Mouse (Mus musculus) liver, embryonic 13.5 days (tissue): ENCODE data around the gene Pcx. TPM values are rescaled to one million over a fixed set of nuclear protein-coding genes. Genes with fewer than 3 reads are reported as not detected.
A peak's percentile ranks its signal among the peaks of the same experiment; 100 is the strongest.

ENCODE experiments used
- ATAC-seq: fragments of 200-750 bp; cut with Nextera tagmentation; 2 replicates; pipeline ENCODE4 v1.8.0; 2017; ENCODE audit warnings: low read depth, mild to moderate bottlenecking, moderate number of reproducible peaks, moderate library complexity
- DNase-seq: peaks from one replicate; pipeline ENCODE4 v3.0.0; 2022
- H3K27ac ChIP-seq: fragments of 300-500 bp; sonication (generic); 2 replicates; pipeline ENCODE4 v1.5.1; 2015; ENCODE audit warnings: moderate library complexity, mild to moderate bottlenecking, inconsistent platforms
- H3K27me3 ChIP-seq: fragments of 300-500 bp; sonication (generic); 2 replicates; pipeline ENCODE4 v1.6.1; 2015; ENCODE audit warnings: mild to moderate bottlenecking, inconsistent platforms
- H3K36me3 ChIP-seq: fragments of 300-500 bp; sonication (generic); 2 replicates; pipeline ENCODE4 v1.6.1; 2015; ENCODE audit warnings: mild to moderate bottlenecking, inconsistent platforms
- H3K4me1 ChIP-seq: fragments of 300-500 bp; sonication (generic); replicated peaks from 2 replicates; pipeline ENCODE4 v1.6.1; 2015; ENCODE audit warnings: inconsistent platforms
- H3K4me2 ChIP-seq: fragments of 300-500 bp; sonication (generic); 2 replicates; pipeline ENCODE4 v1.6.1; 2015; ENCODE audit warnings: inconsistent platforms, mild to moderate bottlenecking, moderate library complexity
- H3K4me3 ChIP-seq: fragments of 300-500 bp; sonication (generic); replicated peaks from 2 replicates; pipeline ENCODE4 v1.5.1; 2015; ENCODE audit warnings: mild to moderate bottlenecking, inconsistent platforms
- H3K9ac ChIP-seq: fragments of 300-500 bp; sonication (generic); 2 replicates; pipeline ENCODE4 v1.6.1; 2015; ENCODE audit warnings: mild to moderate bottlenecking, inconsistent platforms
- H3K9me3 ChIP-seq: fragments of 300-500 bp; sonication (generic); replicated peaks from 2 replicates; pipeline ENCODE4 v1.6.1; 2016; ENCODE audit warnings: inconsistent platforms
- WGBS: fragments of 180-500 bp; shearing (Covaris S2); methylation state at CpG from one replicate; pipeline ENCODE4 v1.1.7; 2015; ENCODE audit not compliant: insufficient replicate concordance; 5-methylcytosine and 5-hydroxymethylcytosine counted together
- polyA plus RNA-seq: library from polyadenylated mRNA; unstranded; fragments of >200 nt; fragmentation: Nextera tagmentation; extraction: Ambion mirVana; gene quantifications from 2 replicates; pipeline ENCODE4 v1.2.1, GENCODE M21; 2015

Gene Pcx
- polyA plus RNA-seq, 1 experiment from 2014 or later: 31.4 TPM

- Histone ChIP-seq H3K27ac (no peak overlapping the region), H3K4me2 (no peak overlapping the region), H3K4me1 (peaks cover 8% of the 10 kb centered on the region; the same call in 1 of the 2 replicates), H3K9me3 (no peaks in the 10 kb centered on the region), H3K36me3 (no peaks in the 10 kb centered on the region), H3K4me3 (no peak overlapping the region), H3K9ac (no peak overlapping the region), H3K27me3 (0 out of 2 replicates have a peak, but pooled peaks cover 7% of the 10 kb centered on the region)
- DNase-seq (no peak), ATAC-seq (no peak)
- WGBS: 44% methylated on average over 3 of the region's 3 CpGs
Measured at GRCm38 (mm10) chr19:4588430-4588829, 78.2 kb downstream of the Pcx start.

GRCm38 (mm10) chr19:4589081-4589480 is 78.8 kb downstream of the Pcx start:
- no peaks in the 10 kb centered on the region for H3K9me3 ChIP-seq
- no peak overlapping the region for H3K9ac ChIP-seq
- H3K4me3 ChIP-seq: no peak overlapping the region
- H3K27ac ChIP-seq: no peak overlapping the region
- H3K27me3 ChIP-seq: 0 out of 2 replicates have a peak, but pooled peaks cover 7% of the 10 kb centered on the region
- H3K36me3 ChIP-seq: no peaks in the 10 kb centered on the region
- no peak overlapping the region for H3K4me2 ChIP-seq
- DNase-seq (no peak), ATAC-seq (no peak)
- peaks cover 8% of the 10 kb centered on the region; the same call in 1 of the 2 replicates for H3K4me1 ChIP-seq
- WGBS: 52% methylated on average over 1 of the region's 1 CpGs

- no peak overlapping the region for H3K27ac ChIP-seq
- peaks cover 8% of the 10 kb centered on the region; the same call in 1 of the 2 replicates for H3K4me1 ChIP-seq
- H3K9me3 ChIP-seq: no peaks in the 10 kb centered on the region
- 82% methylated on average over 3 of the region's 3 CpGs for WGBS
- no peak overlapping the region for H3K9ac ChIP-seq
- H3K36me3 ChIP-seq: no peaks in the 10 kb centered on the region
- no peak overlapping the region for H3K4me3 ChIP-seq
- 0 out of 2 replicates have a peak, but pooled peaks cover 7% of the 10 kb centered on the region for H3K27me3 ChIP-seq
- no peak overlapping the region for H3K4me2 ChIP-seq
- DNase-seq (no peak), ATAC-seq (no peak)
Measured at GRCm38 (mm10) chr19:4590025-4590424, 79.8 kb downstream of the Pcx start.

GRCm38 (mm10) chr19:4593792-4594522 is 83.7 kb downstream of the Pcx start:
- H3K36me3 ChIP-seq: no peaks in the 10 kb centered on the region
- ATAC-seq (peak; percentile 64; the same call in 1 of the 2 replicates), DNase-seq (no peak)

GRCm38 (mm10) chr19:4596071-4596470 is 85.8 kb downstream of the Pcx start:
- Histone ChIP-seq H3K4me3 (no peak overlapping the region), H3K27ac (no peak overlapping the region), H3K4me1 (peaks cover 7% of the 10 kb centered on the region; the same call in 1 of the 2 replicates), H3K27me3 (no peaks in the 10 kb centered on the region), H3K9ac (no peak overlapping the region), H3K4me2 (no peak overlapping the region), H3K36me3 (no peaks in the 10 kb centered on the region), H3K9me3 (no peaks in the 10 kb centered on the region)
- DNase-seq: no peak
- ATAC-seq: no peak
- WGBS: 53% methylated on average over 2 of the region's 2 CpGs

More at GRCm38 (mm10) chr19:4593792-4594522, 83.7 kb downstream of the Pcx start:
- Histone ChIP-seq H3K4me2 (no peak overlapping the region), H3K4me1 (peaks cover 10% of the 10 kb centered on the region), H3K9me3 (no peaks in the 10 kb centered on the region), H3K27me3 (no peaks in the 10 kb centered on the region), H3K27ac (no peak overlapping the region), H3K9ac (no peak overlapping the region), H3K4me3 (no peak overlapping the region)
- WGBS: 45% methylated on average over 7 of the region's 7 CpGs

GRCm38 (mm10) chr19:4602459-4602858 is 92.2 kb downstream of the Pcx start:
- H3K9me3 ChIP-seq: no peaks in the 10 kb centered on the region
- no peak overlapping the region for H3K4me2 ChIP-seq
- ATAC-seq (no peak), DNase-seq (no peak)
- WGBS: 87% methylated on average over 20 of the region's 20 CpGs
- H3K4me3 ChIP-seq: no peak overlapping the region
- H3K27me3 ChIP-seq: no peaks in the 10 kb centered on the region
- H3K4me1 ChIP-seq: peaks cover 32% of the 10 kb centered on the region
- no peak overlapping the region for H3K9ac ChIP-seq
- H3K27ac ChIP-seq: no peak overlapping the region
- H3K36me3 ChIP-seq: peaks cover 15% of the 10 kb centered on the region

GRCm38 (mm10) chr19:4603801-4604723 is 93.8 kb downstream of the Pcx start:
- peaks cover 15% of the 10 kb centered on the region for H3K36me3 ChIP-seq
- no peak overlapping the region for H3K4me3 ChIP-seq
- no peaks in the 10 kb centered on the region for H3K27me3 ChIP-seq
- DNase-seq: no peak
- no peak overlapping the region for H3K4me2 ChIP-seq
- no peaks in the 10 kb centered on the region for H3K9me3 ChIP-seq
- no peak overlapping the region for H3K27ac ChIP-seq
- peak; percentile 46 for ATAC-seq
- WGBS: 40% methylated on average over 24 of the region's 24 CpGs
- peaks cover 27% of the 10 kb centered on the region for H3K4me1 ChIP-seq
- H3K9ac ChIP-seq: no peak overlapping the region; the same call in 1 of the 2 replicates

GRCm38 (mm10) chr19:4605654-4606053 is 95.4 kb downstream of the Pcx start:
- Histone ChIP-seq H3K36me3 (peaks cover 15% of the 10 kb centered on the region), H3K9me3 (no peaks in the 10 kb centered on the region), H3K4me2 (no peak overlapping the region), H3K27me3 (no peaks in the 10 kb centered on the region), H3K9ac (no peak overlapping the region), H3K27ac (no peak overlapping the region; the same call in 1 of the 2 replicates), H3K4me3 (no peak overlapping the region), H3K4me1 (peaks cover 27% of the 10 kb centered on the region)
- WGBS: 81% methylated on average over 4 of the region's 4 CpGs
- ATAC-seq (no peak), DNase-seq (no peak)

- Histone ChIP-seq H3K36me3 (peaks cover 7% of the 10 kb centered on the region), H3K27ac (no peak overlapping the region), H3K4me2 (no peak overlapping the region), H3K27me3 (no peaks in the 10 kb centered on the region), H3K9ac (no peak overlapping the region), H3K4me1 (peaks cover 27% of the 10 kb centered on the region), H3K4me3 (no peak overlapping the region), H3K9me3 (no peaks in the 10 kb centered on the region)
- 87% methylated on average over 12 of the region's 12 CpGs for WGBS
- ATAC-seq (no peak), DNase-seq (no peak)
Measured at GRCm38 (mm10) chr19:4607406-4607805, 97.1 kb downstream of the Pcx start.

GRCm38 (mm10) chr19:4608511-4608910 is 98.2 kb downstream of the Pcx start:
- no peak overlapping the region for H3K4me3 ChIP-seq
- peaks cover under 1% of the 10 kb centered on the region; the same call in 1 of the 2 replicates for H3K27me3 ChIP-seq
- no peaks in the 10 kb centered on the region for H3K9me3 ChIP-seq
- 61% methylated on average over 4 of the region's 4 CpGs for WGBS
- no peak for ATAC-seq
- no peak overlapping the region for H3K9ac ChIP-seq
- DNase-seq: no peak
- H3K27ac ChIP-seq: no peak overlapping the region
- H3K4me2 ChIP-seq: no peak overlapping the region
- H3K4me1 ChIP-seq: peaks cover 21% of the 10 kb centered on the region
- peaks cover 4% of the 10 kb centered on the region; the same call in 1 of the 2 replicates for H3K36me3 ChIP-seq

GRCm38 (mm10) chr19:4610109-4610508 is 99.8 kb downstream of the Pcx start:
- H3K4me2 ChIP-seq: no peak overlapping the region
- no peaks in the 10 kb centered on the region for H3K9me3 ChIP-seq
- 51% methylated on average over 4 of the region's 4 CpGs for WGBS
- no peak overlapping the region for H3K4me3 ChIP-seq
- H3K27me3 ChIP-seq: peaks cover 16% of the 10 kb centered on the region
- DNase-seq (no peak), ATAC-seq (no peak)
- H3K9ac ChIP-seq: no peak overlapping the region
- no peak overlapping the region for H3K27ac ChIP-seq
- peaks cover 16% of the 10 kb centered on the region for H3K4me1 ChIP-seq
- peaks cover 4% of the 10 kb centered on the region; the same call in 1 of the 2 replicates for H3K36me3 ChIP-seq
